Comparison of ENCODE assay signal across 10 mouse cellular contexts in genomic region chr1:78816639-78817038, GRCm38 (mm10). TPM values are rescaled to one million over a fixed set of nuclear protein-coding genes. Genes with fewer than 3 reads are reported as not detected.
A peak's percentile ranks its signal among the peaks of the same experiment; 100 is the strongest.
DNase-seq lines count a peak whose midpoint lies in the region; ATAC-seq lines count a peak whose summit lies in the region.
"Had no signal": no experiment of that assay in that cellular context is flagged by ENCODE, and none has a peak within 500 bp of the region (broad histone marks: within the 10 kb centered on the region; RNA-seq: fewer than 3 reads in every experiment).

Gene Kcne4, plus strand, starts transcription at chr1:78816758.

- H3K27ac ChIP-seq in limb, embryonic 12.5 days, result no peak within 1 kb of the TSS
- H3K27ac ChIP-seq: midbrain, embryonic 12.5 days had no signal

- H3K9me3 ChIP-seq in limb, embryonic 12.5 days, result no peaks in the 10 kb centered on the region
- H3K9me3 ChIP-seq: midbrain, embryonic 12.5 days had no signal

- no peaks in the 10 kb centered on the region for H3K36me3 ChIP-seq in limb, embryonic 12.5 days
- H3K36me3 ChIP-seq: midbrain, embryonic 12.5 days had no signal

- ATAC-seq in limb, embryonic 12.5 days (ENCODE audit: insufficient number of reproducible peaks, insufficient read depth, low FRiP score, low TSS enrichment, low read depth), result no peak

- no peak within 1 kb of the TSS for H3K9ac ChIP-seq in limb, embryonic 12.5 days (replicated peaks)
- H3K9ac ChIP-seq: midbrain, embryonic 12.5 days had no signal

- WGBS in limb, embryonic 12.5 days, result 37% methylated on average over 10 of the region's 10 CpGs

- no peak within 1 kb of the TSS for H3K4me3 ChIP-seq in limb, embryonic 12.5 days (replicated peaks)
- H3K4me3 ChIP-seq: midbrain, embryonic 12.5 days had no signal

- peak; percentile 20 for DNase-seq in embryo, embryonic 10.5 days (ENCODE audit: low spot score)
- no peak for DNase-seq in embryo, embryonic 10 days (ENCODE audit: low spot score)
- peak; percentile 13 for DNase-seq in urinary bladder, postnatal 14 days (ENCODE audit: low spot score)
- no peak for DNase-seq in urinary bladder, adult 18-20 months (ENCODE audit: low spot score in 2 of 2)
- no peak for DNase-seq in right cerebral cortex, postnatal 4 days
- no peak for DNase-seq in layer of hippocampus, adult 9-11 months
- no peak for DNase-seq in thymus, postnatal 0 days (ENCODE audit: low spot score)
- DNase-seq: cerebellum, postnatal 25 days had no signal

- H3K4me2 ChIP-seq in limb, embryonic 12.5 days, result peak within 1 kb of the TSS; percentile 26
- H3K4me2 ChIP-seq: midbrain, embryonic 12.5 days had no signal

- peaks cover 64% of the 10 kb centered on the region for H3K4me1 ChIP-seq in limb, embryonic 12.5 days (replicated peaks)

- peaks cover 4% of the 10 kb centered on the region; the same call in 1 of the 2 replicates for H3K27me3 ChIP-seq in limb, embryonic 12.5 days
- H3K27me3 ChIP-seq: midbrain, embryonic 12.5 days had no signal

RNA-seq across cellular contexts. Expression of gene Kcne4, which starts in this region (rescaled TPM):
- polyA plus RNA-seq in limb, embryonic 12.5 days (2016; fragmentation: Nextera tagmentation; extraction: Ambion mirVana), result 2.6 and 5.1 TPM in 2 replicates
- polyA plus RNA-seq in thymus, postnatal 0 days (2015; fragmentation: Nextera tagmentation; extraction: Ambion mirVana), result 2.6 and 3.0 TPM in 2 replicates

Comparison
In these comparisons a context has a peak if more than half of its experiments do, and no peak if none do; other contexts are left out.
1. DNase-seq: peak in embryo, embryonic 10.5 days (single experiment) and urinary bladder, postnatal 14 days (single experiment); none in embryo, embryonic 10 days (single experiment), urinary bladder, adult 18-20 months (0 of 2), right cerebral cortex, postnatal 4 days (single experiment), layer of hippocampus, adult 9-11 months (single experiment) and thymus, postnatal 0 days (single experiment).